Mouse (Mus musculus): ENCODE results near the gene Parpbp.

Parpbp gene

GRCm38 (mm10) chr10:88146707-88147477, at the start of gene Parpbp, which contains the start of gene Nup37:
Gene Parpbp (minus strand): TSS chr10:88146941.
Gene Nup37 (plus strand): TSS chr10:88146992.
- peak; percentile 88 for DNase-seq

DNA sequence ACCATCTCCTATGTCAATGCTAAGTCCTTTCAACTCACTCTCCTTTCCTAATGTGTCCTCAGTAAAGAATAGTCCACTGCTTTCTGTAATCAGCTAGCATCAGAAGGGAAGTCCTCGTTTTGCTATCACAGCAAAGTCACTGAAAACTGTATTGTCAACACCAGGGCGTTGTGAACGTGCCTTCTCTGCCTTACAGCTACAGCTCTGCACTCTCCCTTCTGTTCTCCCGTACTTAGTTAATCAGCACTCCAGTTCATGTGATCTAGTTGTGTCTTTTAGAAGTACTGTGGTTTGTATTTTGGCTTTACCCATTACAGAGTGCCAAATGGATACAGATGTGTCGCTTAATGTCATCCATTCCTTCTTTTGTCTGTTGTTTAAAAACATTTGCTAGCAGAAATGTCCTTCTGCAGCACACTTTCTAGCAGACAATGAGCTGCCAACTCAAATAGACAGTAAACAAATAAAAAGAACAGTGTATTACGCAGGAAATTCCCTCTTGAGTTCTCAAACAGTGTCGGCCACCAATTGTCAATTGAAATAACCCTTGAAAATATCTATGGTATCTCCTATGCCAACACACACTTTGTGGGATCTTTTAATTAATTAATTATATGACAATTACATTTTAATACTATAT, 20.8 kb upstream of the Parpbp start:
- DNase-seq, result no peak

DNA sequence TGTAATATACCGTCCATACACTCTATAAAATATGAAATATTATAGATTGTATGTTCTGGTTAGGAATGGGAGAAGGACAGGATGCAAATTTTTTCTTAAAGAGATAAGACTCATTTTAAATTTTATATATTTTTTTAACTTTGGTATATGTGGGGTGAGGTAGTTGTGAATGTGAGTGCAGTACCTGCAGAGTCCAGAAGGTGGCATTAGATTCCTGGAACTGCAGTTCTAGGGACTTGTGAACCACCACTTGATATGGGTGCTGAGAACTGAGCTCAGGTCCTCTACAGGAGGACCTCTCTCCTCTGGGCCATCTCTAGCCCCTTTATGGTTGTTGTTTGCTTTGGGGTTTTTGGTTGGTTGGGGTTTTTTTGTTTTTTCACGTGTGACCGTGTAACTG, 19.4 kb upstream of the Parpbp start:
- DNase-seq, result no peak

DNA sequence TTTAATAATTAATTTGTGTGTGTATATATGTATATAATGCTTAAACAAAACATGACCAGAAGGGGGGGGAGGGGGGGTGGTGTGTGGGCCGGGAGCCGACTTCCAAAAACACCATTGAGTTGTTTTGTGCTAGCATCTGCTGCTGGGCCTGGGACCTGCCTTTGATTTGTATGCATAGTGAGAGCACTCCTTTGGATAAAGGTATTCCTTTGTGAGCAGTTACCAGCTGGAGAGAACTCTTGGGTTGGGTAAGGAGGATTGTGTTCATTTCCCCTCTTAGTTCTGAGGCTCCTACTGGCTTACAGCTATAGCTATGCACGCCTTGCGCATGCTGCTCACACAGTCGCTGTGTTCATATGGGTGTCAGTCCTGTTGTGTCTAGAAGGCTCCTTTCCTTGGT, 15.9 kb upstream of the Parpbp start:
- DNase-seq, result no peak

- DNase-seq, result no peak
These were observed 15.4 kb upstream of the Parpbp start for GRCm38 (mm10) chr10:88162096-88162495.

GRCm38 (mm10) chr10:88151658-88152057, 4.9 kb upstream of the Parpbp start:
- no peak for DNase-seq

DNA sequence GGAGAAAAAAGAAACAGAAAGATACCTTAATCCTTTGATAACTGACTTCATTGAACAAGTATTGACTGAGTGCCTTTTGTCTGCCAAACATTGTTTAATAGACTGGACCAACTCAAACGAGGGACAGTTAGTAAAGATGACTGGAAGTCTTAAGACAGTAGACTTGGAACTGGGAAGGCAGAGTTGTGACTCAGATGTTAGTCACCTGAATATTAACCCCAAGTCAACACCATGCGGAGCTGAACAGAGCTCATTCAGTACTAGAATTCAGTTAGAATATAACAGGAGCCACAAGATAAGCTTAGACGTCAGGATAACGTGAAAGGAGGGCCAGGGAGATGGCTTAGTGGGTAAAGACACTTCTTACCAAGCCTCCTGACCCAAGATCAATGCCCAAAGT, 3.6 kb upstream of the Parpbp start:
- no peak for DNase-seq

DNA sequence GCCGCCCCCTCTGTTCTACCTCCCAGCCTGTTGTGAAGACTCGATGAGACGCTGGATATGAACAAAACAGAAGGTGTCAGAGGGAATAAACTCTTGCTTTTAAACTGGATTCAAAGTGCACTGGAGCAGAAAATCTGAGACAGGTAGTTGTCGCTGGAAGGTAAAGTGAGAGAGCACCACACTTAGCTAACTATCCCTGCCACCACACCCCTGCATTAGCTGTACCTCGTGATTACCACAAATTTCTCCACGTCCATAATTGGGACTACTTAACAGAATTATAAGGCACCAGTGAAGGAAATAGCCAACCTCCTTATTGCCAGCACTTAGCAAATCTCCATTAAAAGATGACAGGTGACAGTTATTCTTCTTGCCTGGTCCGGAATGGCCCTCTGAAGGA, 554 bp downstream of the Parpbp start:
- no peak for DNase-seq

- DNase-seq, result no peak
These were observed 11.1 kb downstream of the Parpbp start for GRCm38 (mm10) chr10:88135630-88136029.

DNA sequence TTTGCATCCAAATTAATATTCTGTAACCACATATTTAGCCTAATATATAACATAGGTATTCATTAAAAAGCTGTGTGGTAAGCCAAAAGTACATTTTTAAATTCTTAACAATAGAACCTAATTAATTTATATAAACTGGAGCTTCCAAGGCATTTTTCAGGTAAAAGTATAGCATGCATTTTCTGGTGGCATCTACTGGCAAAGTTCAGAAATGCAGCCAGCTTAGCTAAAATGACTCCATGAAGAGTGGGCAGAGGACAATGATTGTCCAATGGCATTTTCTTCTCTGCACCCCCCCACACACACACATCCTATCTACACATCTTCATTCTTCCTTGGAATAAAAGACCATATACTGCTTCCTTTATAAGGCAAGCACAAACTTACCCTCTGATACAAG, 27.0 kb downstream of the Parpbp start:
- no peak for DNase-seq

- no peak for DNase-seq
These were observed 33.5 kb downstream of the Parpbp start for GRCm38 (mm10) chr10:88113290-88113689.

DNA sequence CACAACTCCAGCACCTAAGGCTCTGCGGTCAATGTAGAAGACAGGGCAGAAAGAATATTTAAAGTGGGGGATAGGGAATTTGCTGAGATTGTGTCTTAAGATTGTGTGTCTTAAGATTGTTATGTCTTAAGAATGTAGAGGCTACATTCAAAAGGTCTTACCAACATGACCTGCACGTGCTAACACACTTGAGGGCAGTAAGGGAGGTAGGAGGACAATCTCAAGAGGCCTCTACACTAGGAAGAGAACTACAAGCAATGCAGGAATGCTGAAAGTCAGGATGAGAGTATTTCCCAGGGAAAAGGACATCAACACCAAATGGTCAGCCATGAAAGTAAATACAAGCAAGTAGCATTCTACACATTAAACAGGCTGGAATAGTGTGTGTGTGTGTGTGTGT, 40.6 kb downstream of the Parpbp start:
- DNase-seq, result no peak

- DNase-seq, result no peak
These were observed 56.0 kb downstream of the Parpbp start, which contains the start of gene Pmch for GRCm38 (mm10) chr10:88090772-88091171. Gene Pmch (plus strand): TSS chr10:88091072.

GRCm38 (mm10) chr10:88067377-88067776, 79.4 kb downstream of the Parpbp start:
- no peak for DNase-seq

GRCm38 (mm10) chr10:88064872-88065271, 81.9 kb downstream of the Parpbp start:
- DNase-seq, result no peak

GRCm38 (mm10) chr10:88063436-88063835, 83.3 kb downstream of the Parpbp start:
- no peak for DNase-seq

DNA sequence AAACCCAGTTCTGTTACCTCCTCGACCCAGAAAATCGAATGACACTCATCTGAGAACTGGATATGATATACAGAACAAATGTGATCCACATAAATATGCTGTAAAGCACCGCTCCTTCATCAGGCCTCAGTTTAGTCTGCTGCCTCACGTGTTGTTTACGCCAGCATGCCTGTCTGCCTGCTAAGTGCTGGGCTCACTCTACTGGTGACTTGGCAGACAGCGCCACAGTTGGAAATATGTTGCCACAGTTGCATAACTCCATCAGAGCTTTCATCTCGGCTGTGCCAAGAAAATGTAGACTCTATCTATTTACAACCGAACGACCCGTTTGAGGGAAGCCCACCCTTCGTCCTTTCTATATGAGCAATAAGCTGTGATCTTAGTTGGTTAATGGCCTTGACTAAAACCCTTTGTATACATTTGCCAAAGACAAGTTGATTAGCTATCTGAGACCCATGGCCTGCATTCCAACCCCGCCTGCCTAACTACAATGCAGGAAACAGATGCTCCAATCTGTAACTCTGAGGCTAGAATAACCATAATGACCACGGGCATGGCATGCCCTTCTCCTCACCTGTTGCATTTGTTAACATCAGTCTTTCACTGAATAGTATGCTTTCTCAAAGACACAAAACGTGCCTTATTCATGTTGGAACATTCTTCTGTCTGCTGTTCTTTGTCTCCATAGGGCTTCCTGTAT, 89.6 kb downstream of the Parpbp start:
- peak; percentile 59 for DNase-seq

GRCm38 (mm10) chr10:88054233-88054985, 92.3 kb downstream of the Parpbp start:
- no peak for DNase-seq

DNA sequence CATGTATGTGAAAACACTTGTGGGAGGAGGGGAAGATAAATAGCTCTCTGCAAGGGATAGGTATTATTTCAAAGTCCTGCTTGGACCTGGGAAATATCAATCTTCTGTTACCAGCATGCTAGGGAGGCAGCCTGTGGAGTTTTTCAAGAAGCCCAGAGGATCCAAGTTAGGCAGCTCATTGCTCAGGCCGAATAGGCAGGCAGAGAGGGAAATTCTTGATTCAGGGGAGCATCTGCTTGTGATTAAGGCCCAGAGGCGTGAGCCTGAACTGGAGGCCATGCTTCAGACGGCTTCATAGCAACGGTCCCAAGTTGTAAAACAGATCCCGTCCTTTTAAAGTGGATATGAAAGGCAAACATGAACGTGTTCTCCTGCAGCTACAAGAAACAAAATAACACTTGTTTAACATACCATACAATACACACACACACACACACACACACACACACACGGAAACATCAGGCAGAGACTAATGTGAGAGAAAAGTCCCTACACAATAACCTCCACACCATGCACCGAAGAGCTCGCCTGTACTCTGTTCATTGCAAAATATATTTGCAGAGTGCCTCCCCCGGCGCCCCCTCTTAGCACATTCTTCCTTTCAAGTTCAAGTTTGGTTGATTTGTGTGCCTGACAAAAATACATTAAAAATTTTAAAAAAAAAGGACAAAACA, 100.5 kb downstream of the Parpbp start:
- no peak for DNase-seq

DNA sequence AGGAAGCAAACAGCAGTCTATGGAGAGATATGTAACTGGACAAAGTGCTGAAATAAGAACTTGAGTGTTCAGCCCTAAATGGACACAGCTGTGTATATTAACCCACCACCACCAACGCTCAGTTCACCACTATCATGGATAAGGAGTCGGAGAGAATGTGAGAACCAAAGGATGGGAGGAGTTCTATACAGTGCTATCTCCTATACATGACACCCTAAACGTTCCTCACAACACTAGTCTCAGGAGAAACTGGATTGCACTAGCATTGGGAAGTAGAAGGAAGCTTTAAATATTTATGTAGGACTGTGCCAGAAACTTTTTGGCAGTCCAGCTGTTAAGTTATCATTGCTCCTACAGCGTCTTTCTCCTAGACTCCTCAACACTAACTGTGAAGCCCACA, 102.4 kb downstream of the Parpbp start:
- DNase-seq, result no peak

Data from lung, postnatal 36 days (tissue).